Mouse (Mus musculus): ENCODE data around the gene Dynlt1f. TPM values are rescaled to one million over a fixed set of nuclear protein-coding genes. Genes with fewer than 3 reads are reported as not detected.
"Not testable (repeated sequence)": the region's sequence is repeated elsewhere in the genome, so short reads cannot be mapped to it uniquely, and the experiment has no call there.

Dynlt1f gene
- polyA plus RNA-seq, 1 experiment, result 24.6 TPM

DNA sequence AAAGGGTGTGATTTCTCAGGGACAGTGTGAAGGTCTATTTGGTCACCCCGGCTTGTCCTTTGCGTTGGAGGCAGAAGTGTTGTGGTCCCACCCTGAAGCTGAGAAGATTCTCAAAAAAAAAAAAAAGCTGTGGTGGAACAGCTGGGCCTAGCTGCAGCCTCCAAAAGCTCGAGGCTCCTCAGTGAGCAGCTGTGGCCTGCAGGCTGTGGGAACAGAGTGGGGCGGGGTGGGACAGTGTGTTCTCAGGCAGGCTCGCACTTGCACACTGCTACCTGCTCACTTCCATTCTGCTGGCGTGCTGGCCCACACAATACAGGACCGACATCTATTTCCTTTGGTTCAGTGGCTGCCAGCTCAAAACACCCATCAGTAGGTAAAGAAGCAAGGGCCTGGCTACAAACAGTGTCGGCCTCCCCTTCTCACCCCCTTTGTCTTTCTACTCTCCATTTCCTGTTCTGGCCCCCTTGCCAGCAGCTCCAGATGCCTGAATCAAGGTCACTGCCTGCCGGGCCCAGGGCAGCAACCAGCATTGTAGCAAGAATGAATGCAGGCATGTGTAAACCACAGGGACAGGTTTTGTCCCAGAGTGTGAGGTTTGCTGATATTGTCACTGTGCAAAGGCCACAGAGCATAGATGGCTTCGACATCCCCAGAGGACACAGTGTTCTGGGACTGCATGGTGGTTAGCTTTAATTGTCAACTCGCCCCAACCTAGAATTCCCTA lies 5.6 kb upstream of the Dynlt1f start:
- H3K27me3 ChIP-seq (ENCODE audit: control insufficient read depth, insufficient read depth, low read length); H3K4me3 ChIP-seq (replicated peaks; ENCODE audit: insufficient read depth, low read depth, low read length); H3K27ac ChIP-seq (ENCODE audit: insufficient read depth, low read length); H3K4me1 ChIP-seq (ENCODE audit: control insufficient read depth, insufficient read depth, low read length); DNase-seq: not testable (repeated sequence)
- 53% methylated on average over 10 of the region's 11 CpGs for whole genome bisulfite sequencing

DNA sequence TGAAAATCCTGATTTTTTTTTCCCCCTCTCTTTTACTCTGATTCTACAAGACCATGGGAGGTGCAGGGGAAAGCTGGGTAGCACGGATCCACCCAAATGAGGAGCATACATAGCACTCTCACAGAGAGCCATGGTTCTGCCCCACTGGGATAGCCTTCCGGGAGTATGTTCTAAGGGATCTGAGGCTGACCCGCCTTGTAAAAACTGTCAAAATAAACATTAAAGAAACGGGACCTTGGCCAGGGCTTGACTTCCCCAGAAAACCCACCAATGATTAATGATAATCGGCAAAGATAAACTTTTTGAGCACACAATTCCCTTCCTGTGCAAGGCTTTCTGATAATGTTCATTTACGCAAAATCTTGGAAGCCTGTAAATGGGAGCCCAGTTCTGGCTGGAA lies 4.9 kb upstream of the Dynlt1f start:
- not testable (repeated sequence) for H3K27me3 ChIP-seq (ENCODE audit: control insufficient read depth, insufficient read depth, low read length); H3K4me3 ChIP-seq (replicated peaks; ENCODE audit: insufficient read depth, low read depth, low read length); H3K4me1 ChIP-seq (ENCODE audit: control insufficient read depth, insufficient read depth, low read length); H3K27ac ChIP-seq (ENCODE audit: insufficient read depth, low read length)
- peak in 1 of 2 experiments; percentile 6 for DNase-seq
- WGBS, result 78% methylated on average over 6 of the region's 6 CpGs

DNA sequence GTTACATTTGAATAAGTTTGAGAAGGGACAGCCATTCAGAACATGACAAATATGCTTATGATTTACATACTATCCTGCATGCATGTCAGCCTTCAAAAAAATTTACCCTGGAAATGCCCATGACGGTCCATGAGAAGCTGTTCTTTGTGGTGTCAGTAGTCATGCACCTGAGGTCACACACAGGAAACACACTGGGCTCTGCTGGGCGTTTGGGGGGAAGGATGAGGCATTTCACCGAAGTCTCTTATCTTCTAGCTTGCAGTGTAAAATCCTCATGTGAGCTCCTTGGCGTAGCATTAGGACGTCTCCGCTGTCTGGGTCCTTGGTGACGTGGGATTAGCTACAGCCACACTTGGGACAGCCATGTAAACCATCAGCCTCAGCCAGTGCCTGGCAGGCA lies 3.1 kb upstream of the Dynlt1f start, which contains the start of gene Sytl3:
Sytl3 (plus strand) TSS at position 293 of the 400 bp plus-strand sequence.
- not testable (repeated sequence) for H3K4me3 ChIP-seq (replicated peaks; ENCODE audit: insufficient read depth, low read depth, low read length); H3K4me1 ChIP-seq (ENCODE audit: control insufficient read depth, insufficient read depth, low read length); H3K27ac ChIP-seq (ENCODE audit: insufficient read depth, low read length); H3K27me3 ChIP-seq (ENCODE audit: control insufficient read depth, insufficient read depth, low read length)
- 83% methylated on average over 6 of the region's 7 CpGs for WGBS
- DNase-seq, result peak in 1 of 2 experiments; percentile 7

DNA sequence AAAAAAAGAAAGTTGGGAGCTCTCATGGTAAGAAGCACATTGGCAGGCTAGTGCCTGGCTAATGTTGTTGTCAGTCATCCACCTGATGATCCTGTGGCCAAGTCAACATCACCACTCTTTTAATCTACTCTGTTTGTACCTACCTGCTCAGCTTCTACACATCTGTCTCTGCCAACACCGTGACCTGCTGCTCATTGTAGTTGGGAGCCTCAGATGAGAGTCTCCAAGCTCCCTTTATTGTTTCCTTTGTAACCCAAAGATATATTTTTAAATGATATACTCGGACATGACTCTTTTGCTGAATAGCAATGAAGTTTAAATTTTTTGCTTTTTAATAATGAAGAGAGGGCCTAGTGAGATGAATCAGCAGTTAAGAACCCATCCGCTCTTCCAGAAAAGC lies 771 bp upstream of the Dynlt1f start:
- not testable (repeated sequence) for H3K27me3 ChIP-seq (ENCODE audit: control insufficient read depth, insufficient read depth, low read length); H3K27ac ChIP-seq (ENCODE audit: insufficient read depth, low read length); H3K4me1 ChIP-seq (ENCODE audit: control insufficient read depth, insufficient read depth, low read length); H3K4me3 ChIP-seq (replicated peaks; ENCODE audit: insufficient read depth, low read depth, low read length)
- peak in 1 of 2 experiments; percentile 29 for DNase-seq
- 81% methylated on average over 1 of the region's 3 CpGs for WGBS

DNA sequence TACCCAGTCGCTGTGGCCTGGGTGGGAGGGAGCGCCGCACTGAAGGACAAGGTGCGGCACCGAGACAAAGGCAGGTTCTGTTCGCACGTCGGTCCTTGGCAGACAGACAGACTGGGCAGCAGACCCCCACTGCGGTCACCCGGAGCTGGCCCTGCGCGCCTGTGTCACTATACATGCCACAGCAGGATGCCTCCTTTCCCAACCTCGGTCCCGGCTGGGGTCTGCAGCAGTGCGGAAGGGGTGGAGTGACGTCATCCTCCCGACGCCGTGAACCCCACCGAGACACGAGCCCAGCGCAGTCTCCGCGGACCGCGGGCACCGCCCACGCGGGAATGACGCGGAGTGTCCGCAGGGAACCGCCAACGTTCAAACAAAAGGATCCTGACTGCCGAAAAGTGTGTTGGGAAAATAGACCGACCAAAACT lies 601 bp downstream of the Dynlt1f start:
- DNase-seq, result peak; percentile 74 to 80

DNA sequence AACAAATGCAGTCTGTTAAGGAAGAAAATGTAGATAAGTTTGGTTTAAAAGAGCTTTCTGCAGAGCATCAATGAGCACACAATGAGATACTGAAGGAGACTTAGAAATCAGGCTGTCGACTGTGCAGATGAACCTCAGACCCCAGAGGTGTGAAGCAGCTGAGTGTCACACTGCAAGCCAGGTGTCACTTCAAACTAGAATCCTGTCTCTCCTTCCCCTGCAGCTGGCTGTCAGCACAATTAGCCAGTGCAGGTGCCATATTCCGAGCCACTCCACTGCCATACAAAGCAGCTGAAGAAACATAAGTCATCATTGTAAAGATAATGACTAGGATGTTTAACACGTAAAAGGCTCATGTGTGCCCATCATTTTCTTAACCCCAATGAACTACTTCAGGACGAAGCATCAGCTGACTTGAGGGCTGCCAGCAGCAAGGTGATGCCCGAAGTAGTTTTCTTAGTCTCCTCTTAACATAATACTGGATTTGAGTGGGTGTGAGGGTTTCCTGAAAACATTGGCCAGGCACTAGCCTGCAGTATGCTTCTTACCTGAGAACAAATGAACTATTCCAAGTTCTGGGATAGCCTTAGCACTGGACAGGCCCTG lies 2.3 kb downstream of the Dynlt1f start:
- not testable (repeated sequence) for H3K4me1 ChIP-seq (ENCODE audit: control insufficient read depth, insufficient read depth, low read length); H3K27ac ChIP-seq (ENCODE audit: insufficient read depth, low read length); H3K4me3 ChIP-seq (replicated peaks; ENCODE audit: insufficient read depth, low read depth, low read length); H3K27me3 ChIP-seq (ENCODE audit: control insufficient read depth, insufficient read depth, low read length)
- WGBS, result 97% methylated on average over 4 of the region's 5 CpGs
- DNase-seq, result peak in 1 of 2 experiments; percentile 16

More for the DNA sequence above, 601 bp downstream of the Dynlt1f start:
- TF ChIP-seq POLR2A (IDR thresholded peaks at IDR 0.05; ENCODE audit: borderline replicate concordance, insufficient read depth, low read length), result 0 out of 2 replicates have a peak, but pooled peaks have one; percentile 31
- H3K27ac ChIP-seq (ENCODE audit: insufficient read depth, low read length), result peak overlapping the region; percentile 80
- not testable (repeated sequence) for H3K27me3 ChIP-seq (ENCODE audit: control insufficient read depth, insufficient read depth, low read length); H3K4me1 ChIP-seq (ENCODE audit: control insufficient read depth, insufficient read depth, low read length)
- peak overlapping the region; percentile 40 for H3K4me3 ChIP-seq (replicated peaks; ENCODE audit: insufficient read depth, low read depth, low read length)
- WGBS, result 0% methylated on average over 36 of the region's 36 CpGs

DNA sequence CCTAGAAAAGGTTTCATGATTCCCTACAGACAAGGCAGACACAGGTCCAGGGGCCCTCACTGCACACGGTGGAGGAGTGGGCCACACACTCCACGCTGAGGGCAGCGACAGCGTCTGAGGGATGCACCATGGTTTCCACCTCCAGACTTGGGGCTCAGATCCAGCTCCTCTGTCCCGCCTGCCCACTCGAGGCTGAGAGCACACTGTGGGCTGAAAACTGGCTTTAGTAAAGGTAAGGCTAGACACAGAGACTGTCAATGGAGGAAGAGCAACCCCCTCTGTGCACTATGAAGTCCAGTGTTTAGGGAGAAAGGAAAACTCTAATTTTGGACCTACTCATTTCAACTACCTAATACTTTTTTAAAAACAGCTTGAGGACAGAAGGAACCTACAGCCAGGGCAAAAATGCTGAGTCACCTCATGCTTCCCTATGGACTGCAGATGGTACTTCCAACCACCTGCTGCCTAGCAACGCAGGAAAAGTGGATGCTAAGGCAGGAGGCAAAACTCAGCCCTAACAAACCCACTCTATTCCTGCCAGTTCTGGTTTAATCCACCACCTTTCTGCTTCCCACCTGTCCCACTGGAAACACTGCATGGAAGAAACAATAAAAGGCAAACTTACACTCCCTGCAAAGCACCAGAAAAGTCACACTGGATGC lies 4.7 kb downstream of the Dynlt1f start:
- H3K4me3 ChIP-seq (replicated peaks; ENCODE audit: insufficient read depth, low read depth, low read length); H3K27ac ChIP-seq (ENCODE audit: insufficient read depth, low read length); H3K27me3 ChIP-seq (ENCODE audit: control insufficient read depth, insufficient read depth, low read length); H3K4me1 ChIP-seq (ENCODE audit: control insufficient read depth, insufficient read depth, low read length): not testable (repeated sequence)
- DNase-seq, result peak in 1 of 2 experiments; percentile 23
- 29% methylated on average over 4 of the region's 7 CpGs for WGBS

DNA sequence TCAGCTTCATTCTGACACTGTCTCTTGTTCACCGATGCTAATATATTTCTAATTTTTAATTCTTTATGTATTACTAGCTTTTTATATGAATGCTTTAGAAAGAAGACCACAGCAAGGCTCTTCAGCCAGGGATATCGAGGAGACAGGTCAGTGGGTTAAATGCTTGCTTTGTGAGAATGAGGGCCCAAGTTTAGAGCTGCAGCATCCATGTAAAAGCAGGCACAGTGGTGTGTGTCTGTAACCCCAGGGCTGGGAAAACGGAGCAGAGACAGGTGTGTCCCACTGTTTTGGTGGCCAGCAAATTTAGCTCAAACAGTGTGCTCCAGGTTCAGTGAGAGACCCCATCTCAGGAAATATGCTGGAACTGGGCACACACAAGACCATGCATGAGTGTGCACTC lies 8.2 kb downstream of the Dynlt1f start:
- H3K27ac ChIP-seq (ENCODE audit: insufficient read depth, low read length); H3K4me1 ChIP-seq (ENCODE audit: control insufficient read depth, insufficient read depth, low read length); H3K4me3 ChIP-seq (replicated peaks; ENCODE audit: insufficient read depth, low read depth, low read length); H3K27me3 ChIP-seq (ENCODE audit: control insufficient read depth, insufficient read depth, low read length); DNase-seq: not testable (repeated sequence)
- WGBS, result 92% methylated on average over 3 of the region's 3 CpGs

DNA sequence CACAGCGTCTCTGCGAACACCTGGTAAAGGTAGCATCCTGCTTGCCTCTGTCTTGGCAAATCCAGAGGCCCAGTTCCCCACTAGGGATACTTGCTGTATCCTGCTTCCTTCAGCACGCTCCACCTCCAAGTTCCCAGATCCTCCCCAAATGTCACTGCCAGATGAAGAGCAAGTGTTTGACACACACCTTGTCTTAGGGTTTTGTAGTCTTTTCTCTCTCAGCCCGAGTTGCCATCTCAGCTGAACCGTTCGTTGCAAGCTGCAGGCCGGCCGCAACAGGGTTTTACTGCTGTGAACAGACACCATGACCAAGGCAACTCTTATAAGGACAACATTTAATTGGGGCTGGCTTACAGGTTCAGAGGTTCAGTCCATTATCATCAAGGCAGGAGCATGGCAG lies 8.9 kb downstream of the Dynlt1f start:
- WGBS, result 97% methylated on average over 8 of the region's 8 CpGs
- H3K4me3 ChIP-seq (replicated peaks; ENCODE audit: insufficient read depth, low read depth, low read length); H3K27me3 ChIP-seq (ENCODE audit: control insufficient read depth, insufficient read depth, low read length); H3K4me1 ChIP-seq (ENCODE audit: control insufficient read depth, insufficient read depth, low read length); H3K27ac ChIP-seq (ENCODE audit: insufficient read depth, low read length); DNase-seq: not testable (repeated sequence)

DNA sequence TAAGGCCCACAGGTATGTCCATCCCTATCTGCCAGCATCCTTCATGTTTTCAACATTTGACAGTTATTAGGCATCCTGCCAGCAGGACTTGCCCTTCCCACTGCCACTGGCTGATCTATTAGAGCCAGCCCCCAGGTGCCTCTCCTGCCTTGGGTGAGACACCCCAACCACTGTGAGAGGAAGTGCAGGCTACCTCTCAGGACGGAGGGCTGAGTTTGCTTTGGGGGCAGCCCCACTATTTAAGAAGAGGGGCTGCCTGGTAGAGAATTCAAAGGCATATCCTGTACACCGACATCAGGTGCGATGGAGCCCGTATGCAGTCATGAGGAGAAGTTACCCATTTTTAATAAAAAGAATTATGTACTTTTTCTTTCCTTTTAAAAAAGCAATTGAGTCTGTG lies 10.0 kb downstream of the Dynlt1f start:
- not testable (repeated sequence) for DNase-seq; H3K4me1 ChIP-seq (ENCODE audit: control insufficient read depth, insufficient read depth, low read length); H3K4me3 ChIP-seq (replicated peaks; ENCODE audit: insufficient read depth, low read depth, low read length); H3K27ac ChIP-seq (ENCODE audit: insufficient read depth, low read length); H3K27me3 ChIP-seq (ENCODE audit: control insufficient read depth, insufficient read depth, low read length)
- 95% methylated on average over 4 of the region's 4 CpGs for WGBS

DNA sequence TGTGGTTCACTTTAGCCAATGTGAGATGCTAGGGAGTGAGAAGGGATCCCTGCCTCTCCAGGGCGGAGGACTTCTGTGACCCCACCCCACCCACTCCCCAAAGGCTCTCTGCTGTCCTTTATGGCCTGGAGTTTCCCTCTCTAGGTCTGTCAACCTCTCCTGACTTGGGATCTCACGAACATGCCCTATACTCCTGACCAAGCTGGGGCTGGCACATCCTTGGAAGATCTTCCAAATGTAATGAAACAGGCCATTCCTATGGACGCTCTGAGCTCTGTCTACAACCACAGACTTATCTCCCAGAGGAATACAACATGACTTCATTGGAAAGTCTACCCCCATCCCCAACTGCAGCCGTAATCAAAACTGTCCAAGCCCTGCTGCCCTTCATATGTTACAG lies 11.0 kb downstream of the Dynlt1f start:
- H3K27ac ChIP-seq (ENCODE audit: insufficient read depth, low read length); DNase-seq; H3K27me3 ChIP-seq (ENCODE audit: control insufficient read depth, insufficient read depth, low read length); H3K4me1 ChIP-seq (ENCODE audit: control insufficient read depth, insufficient read depth, low read length); H3K4me3 ChIP-seq (replicated peaks; ENCODE audit: insufficient read depth, low read depth, low read length): not testable (repeated sequence)
- 96% methylated on average over 4 of the region's 4 CpGs for WGBS

DNA sequence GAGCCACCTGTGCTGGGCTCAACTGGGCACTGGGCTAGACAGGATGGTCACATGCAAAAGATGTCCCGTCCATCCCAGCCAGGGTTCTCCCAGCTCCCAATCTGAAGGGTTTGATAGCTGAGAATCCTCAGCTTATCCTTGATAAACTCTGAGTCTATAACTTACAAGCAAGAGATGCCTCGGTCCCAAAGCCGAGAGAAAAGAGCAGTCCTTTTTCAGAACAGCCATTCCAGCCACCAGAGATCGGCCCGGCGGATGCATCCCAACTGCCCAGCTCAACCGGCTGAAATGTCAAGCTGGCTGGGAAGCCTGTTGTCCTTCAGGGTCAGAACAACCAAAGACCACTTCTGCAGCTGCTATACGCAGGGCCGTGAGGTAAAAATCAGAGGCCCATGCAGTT lies 11.5 kb downstream of the Dynlt1f start:
- not testable (repeated sequence) for H3K4me1 ChIP-seq (ENCODE audit: control insufficient read depth, insufficient read depth, low read length); DNase-seq; H3K4me3 ChIP-seq (replicated peaks; ENCODE audit: insufficient read depth, low read depth, low read length); H3K27me3 ChIP-seq (ENCODE audit: control insufficient read depth, insufficient read depth, low read length); H3K27ac ChIP-seq (ENCODE audit: insufficient read depth, low read length)
- 92% methylated on average over 9 of the region's 9 CpGs for WGBS
